Mouse (Mus musculus): ENCODE measurements around the gene P3h3. TPM values are rescaled to one million over a fixed set of nuclear protein-coding genes. Genes with fewer than 3 reads are reported as not detected.
A peak's percentile ranks its signal among the peaks of the same experiment; 100 is the strongest.

The P3h3 gene
- polyA plus RNA-seq, 1 experiment, result not detected

GRCm38 (mm10) chr6:124828868-124829798 is 28.4 kb downstream of the P3h3 start, which contains the start of the genes Usp5 and Cdca3:
Gene Usp5 (minus strand): TSS chr6:124829484.
Gene Cdca3 (plus strand): TSS chr6:124829547.
- Histone ChIP-seq H3K9me3 (ENCODE audit: control insufficient read depth, low read length) (no peaks in the 10 kb centered on the region), H3K27me3 (ENCODE audit: control insufficient read depth) (no peaks in the 10 kb centered on the region), H3K4me3 (replicated peaks) (peak within 1 kb of the TSS; percentile 74), H3K4me1 (ENCODE audit: control insufficient read depth) (peaks cover 44% of the 10 kb centered on the region), H3K36me3 (ENCODE audit: control insufficient read depth) (peaks cover 68% of the 10 kb centered on the region)
- TF ChIP-seq TAL1 (IDR thresholded peaks at IDR 0.05; ENCODE audit: low read length) (no peak), GATA1 (IDR thresholded peaks at IDR 0.05; ENCODE audit: low read length) (no peak)

DNA sequence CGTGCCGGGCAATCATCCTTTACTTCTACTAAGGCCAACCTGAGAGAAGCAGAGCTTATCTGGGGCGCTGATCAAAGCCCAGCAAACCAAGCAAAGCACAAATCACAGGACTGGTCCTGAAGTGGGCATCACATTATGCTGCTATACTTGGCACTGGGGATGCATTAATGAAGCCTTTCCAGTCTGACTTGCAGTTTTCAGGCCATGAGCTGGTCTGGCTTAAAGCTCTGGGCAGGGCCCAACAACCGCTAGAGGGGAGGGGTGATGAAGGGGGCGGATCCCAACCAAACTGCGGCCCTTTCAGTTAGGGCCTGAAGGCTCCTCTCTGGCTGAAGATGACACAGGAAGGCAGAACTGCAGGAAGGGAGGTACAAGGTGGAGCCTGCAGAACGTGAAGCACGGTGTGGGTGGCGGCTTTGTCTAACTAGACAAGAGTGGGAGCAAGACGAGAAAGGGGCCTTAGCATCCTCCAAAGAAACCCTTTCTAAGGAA is 29.4 kb downstream of the P3h3 start:
- H3K4me3 ChIP-seq (replicated peaks), result peak overlapping the region; percentile 74
- H3K4me1 ChIP-seq (ENCODE audit: control insufficient read depth), result peaks cover 42% of the 10 kb centered on the region
- H3K36me3 ChIP-seq (ENCODE audit: control insufficient read depth), result peaks cover 68% of the 10 kb centered on the region
- TF ChIP-seq GATA1 (IDR thresholded peaks at IDR 0.05; ENCODE audit: low read length) (peak; percentile 87), TAL1 (IDR thresholded peaks at IDR 0.05; ENCODE audit: low read length) (no peak)
- no peaks in the 10 kb centered on the region for H3K27me3 ChIP-seq (ENCODE audit: control insufficient read depth)
- H3K9me3 ChIP-seq (ENCODE audit: control insufficient read depth, low read length), result no peaks in the 10 kb centered on the region

GRCm38 (mm10) chr6:124822049-124822448 is 35.5 kb downstream of the P3h3 start:
- H3K36me3 ChIP-seq (ENCODE audit: control insufficient read depth), result peaks cover 98% of the 10 kb centered on the region
- no peaks in the 10 kb centered on the region for H3K9me3 ChIP-seq (ENCODE audit: control insufficient read depth, low read length)
- TF ChIP-seq GATA1 (IDR thresholded peaks at IDR 0.05; ENCODE audit: low read length) (no peak), TAL1 (IDR thresholded peaks at IDR 0.05; ENCODE audit: low read length) (no peak)
- H3K27me3 ChIP-seq (ENCODE audit: control insufficient read depth), result no peaks in the 10 kb centered on the region
- H3K4me1 ChIP-seq (ENCODE audit: control insufficient read depth), result peaks cover 2% of the 10 kb centered on the region; the same call in 1 of the 2 replicates
- no peak overlapping the region for H3K4me3 ChIP-seq (replicated peaks)

DNA sequence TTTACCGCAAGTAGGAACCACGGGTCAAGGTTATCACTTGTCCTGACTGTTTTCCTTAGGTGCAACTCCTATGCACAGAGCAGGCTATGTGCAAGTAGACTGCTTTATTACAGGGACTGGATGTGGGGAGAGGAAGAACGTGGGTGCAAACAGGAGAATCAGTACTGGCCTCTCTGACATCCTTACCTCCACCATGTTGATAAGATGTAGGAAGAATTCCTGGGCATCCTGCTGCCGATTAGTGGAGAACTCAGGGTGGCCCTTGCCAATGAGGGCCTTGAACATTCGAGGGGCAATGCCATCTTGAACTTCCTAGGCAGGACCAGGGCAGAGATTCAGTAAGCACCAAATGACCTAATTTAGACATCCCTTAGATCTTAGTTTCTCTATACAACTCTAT is 36.7 kb downstream of the P3h3 start:
- Histone ChIP-seq H3K36me3 (ENCODE audit: control insufficient read depth) (peaks cover 100% of the 10 kb centered on the region), H3K4me1 (ENCODE audit: control insufficient read depth) (no peaks in the 10 kb centered on the region), H3K9me3 (ENCODE audit: control insufficient read depth, low read length) (no peaks in the 10 kb centered on the region), H3K4me3 (replicated peaks) (no peak overlapping the region), H3K27me3 (ENCODE audit: control insufficient read depth) (no peaks in the 10 kb centered on the region)
- TF ChIP-seq TAL1 (IDR thresholded peaks at IDR 0.05; ENCODE audit: low read length), result no peak
- no peak for TF ChIP-seq GATA1 (IDR thresholded peaks at IDR 0.05; ENCODE audit: low read length)

- TF ChIP-seq TAL1 (IDR thresholded peaks at IDR 0.05; ENCODE audit: low read length), result no peak
- no peak for TF ChIP-seq GATA1 (IDR thresholded peaks at IDR 0.05; ENCODE audit: low read length)
- Histone ChIP-seq H3K9me3 (ENCODE audit: control insufficient read depth, low read length) (no peaks in the 10 kb centered on the region), H3K4me1 (ENCODE audit: control insufficient read depth) (peaks cover 21% of the 10 kb centered on the region), H3K36me3 (ENCODE audit: control insufficient read depth) (peaks cover 82% of the 10 kb centered on the region), H3K4me3 (replicated peaks) (no peak overlapping the region), H3K27me3 (ENCODE audit: control insufficient read depth) (no peaks in the 10 kb centered on the region)
These were observed 39.6 kb downstream of the P3h3 start for GRCm38 (mm10) chr6:124817971-124818370.

GRCm38 (mm10) chr6:124817563-124817962 is 40.0 kb downstream of the P3h3 start:
- peaks cover 81% of the 10 kb centered on the region for H3K36me3 ChIP-seq (ENCODE audit: control insufficient read depth)
- no peaks in the 10 kb centered on the region for H3K27me3 ChIP-seq (ENCODE audit: control insufficient read depth)
- no peaks in the 10 kb centered on the region for H3K9me3 ChIP-seq (ENCODE audit: control insufficient read depth, low read length)
- no peak overlapping the region for H3K4me3 ChIP-seq (replicated peaks)
- H3K4me1 ChIP-seq (ENCODE audit: control insufficient read depth), result peaks cover 25% of the 10 kb centered on the region
- no peak for TF ChIP-seq GATA1 (IDR thresholded peaks at IDR 0.05; ENCODE audit: low read length)
- TF ChIP-seq TAL1 (IDR thresholded peaks at IDR 0.05; ENCODE audit: low read length), result no peak

GRCm38 (mm10) chr6:124817125-124817524 is 40.4 kb downstream of the P3h3 start:
- peaks cover 29% of the 10 kb centered on the region for H3K4me1 ChIP-seq (ENCODE audit: control insufficient read depth)
- no peaks in the 10 kb centered on the region for H3K9me3 ChIP-seq (ENCODE audit: control insufficient read depth, low read length)
- H3K4me3 ChIP-seq (replicated peaks), result no peak overlapping the region
- peaks cover 81% of the 10 kb centered on the region for H3K36me3 ChIP-seq (ENCODE audit: control insufficient read depth)
- H3K27me3 ChIP-seq (ENCODE audit: control insufficient read depth), result no peaks in the 10 kb centered on the region
- TF ChIP-seq TAL1 (IDR thresholded peaks at IDR 0.05; ENCODE audit: low read length) (no peak), GATA1 (IDR thresholded peaks at IDR 0.05; ENCODE audit: low read length) (no peak)

DNA sequence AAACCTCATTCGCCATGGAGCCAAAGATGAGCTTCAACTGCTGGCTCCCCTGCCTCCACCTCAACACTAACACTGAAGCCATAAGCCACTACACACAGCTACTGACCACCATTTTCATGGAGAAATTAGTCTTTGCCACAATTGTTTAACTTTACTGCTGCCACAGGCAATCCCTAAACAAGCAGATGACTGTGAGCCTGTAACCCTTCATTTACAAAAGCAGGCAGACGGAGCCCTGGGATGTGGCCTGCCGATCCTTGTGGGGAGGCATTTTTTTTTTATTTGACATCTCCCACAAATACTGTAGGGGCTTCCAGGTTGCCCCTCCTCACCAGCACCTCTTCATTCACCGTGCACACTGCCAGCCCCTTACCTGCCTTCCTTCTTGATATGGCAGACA is 40.9 kb downstream of the P3h3 start:
- peaks cover 35% of the 10 kb centered on the region for H3K4me1 ChIP-seq (ENCODE audit: control insufficient read depth)
- TF ChIP-seq GATA1 (IDR thresholded peaks at IDR 0.05; ENCODE audit: low read length) (no peak), TAL1 (IDR thresholded peaks at IDR 0.05; ENCODE audit: low read length) (no peak)
- H3K9me3 ChIP-seq (ENCODE audit: control insufficient read depth, low read length), result no peaks in the 10 kb centered on the region
- H3K4me3 ChIP-seq (replicated peaks), result no peak overlapping the region
- H3K36me3 ChIP-seq (ENCODE audit: control insufficient read depth), result peaks cover 81% of the 10 kb centered on the region
- no peaks in the 10 kb centered on the region for H3K27me3 ChIP-seq (ENCODE audit: control insufficient read depth)
